Mouse (Mus musculus) gastrocnemius, postnatal 36 days (tissue): ENCODE data around the gene Rnf20. TPM values are rescaled to one million over a fixed set of nuclear protein-coding genes. Genes with fewer than 3 reads are reported as not detected.
A peak's percentile ranks its signal among the peaks of the same experiment; 100 is the strongest.
"Not testable (repeated sequence)": the region's sequence is repeated elsewhere in the genome, so short reads cannot be mapped to it uniquely, and the experiment has no call there.

Source experiments
- DNase-seq, 2 experiments: peaks; one replicate each; pipeline ENCODE4 v3.0.0; 2022
- intact Hi-C: fragments of 180-260 bp; cut with DNase I; formaldehyde crosslinking; loops from one replicate; pipeline ENCODE4 v1.15.1; 2025
- long read RNA-seq, 2 experiments: library from polyadenylated mRNA; stranded (forward); transcript quantifications; one replicate each; pipeline ENCODE4 v2.0.0; 2021
- total RNA-seq, 2 experiments: library from RNA; stranded (reverse); gene quantifications; 2 replicates each; pipeline ENCODE4 v1.2.3; 2021

Gene Rnf20
- 10 to 100 TPM; 23.3 to 27.7 TPM for total RNA-seq
- long read RNA-seq, experiment 1, full-length matches to known transcripts: 4 of 10 reads
- long read RNA-seq, experiment 1, partial matches to known transcripts: 3 of 10 reads
- long read RNA-seq, experiment 1, other reads (novel, unspliced or antisense): 3 of 10 reads
- long read RNA-seq, experiment 2, full-length matches to known transcripts: 3 of 7 reads
- long read RNA-seq, experiment 2, partial matches to known transcripts: 1 of 7 reads
- long read RNA-seq, experiment 2, other reads (novel, unspliced or antisense): 3 of 7 reads

DNA sequence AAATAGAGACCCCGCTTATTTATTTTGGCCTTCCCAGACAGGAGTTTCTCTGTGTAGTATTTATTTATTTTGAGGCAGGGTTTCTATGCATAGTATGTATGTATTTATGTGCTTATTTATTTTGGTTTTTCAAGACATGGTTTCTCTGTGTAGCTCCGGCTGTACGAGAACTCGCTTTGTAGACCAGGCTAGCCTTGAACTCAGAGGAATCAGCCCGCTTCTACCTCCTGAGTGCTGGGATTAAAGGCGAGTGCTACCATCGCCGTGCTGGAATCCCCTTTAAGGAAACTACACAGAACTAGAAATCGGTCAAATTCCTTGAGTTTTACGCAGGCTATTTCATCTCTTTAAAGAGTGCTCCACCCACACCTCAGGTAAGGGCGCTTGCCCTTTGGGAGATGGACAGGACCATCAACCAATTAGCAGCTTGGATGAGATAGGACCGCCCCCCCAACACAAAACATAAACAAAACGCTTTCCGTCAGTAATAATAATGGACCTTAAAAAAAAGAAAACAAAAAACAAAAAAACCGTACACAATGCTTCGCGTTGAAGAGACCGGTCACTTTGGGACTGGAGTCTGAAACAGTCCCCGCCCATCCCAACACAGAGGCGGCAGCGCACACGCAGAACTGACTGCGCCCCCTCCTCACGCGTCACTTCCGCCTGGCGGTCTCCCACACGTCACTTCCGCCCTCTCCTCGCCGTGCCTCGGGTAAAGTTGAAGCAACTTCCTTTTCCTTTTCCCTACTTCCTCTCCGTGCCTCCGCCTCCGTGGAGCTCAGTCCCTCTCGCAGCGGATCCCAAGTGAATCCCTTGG, at the start of gene Rnf20:
Gene Rnf20, plus strand, starts transcription at position 688 of the 820 bp plus-strand sequence.
- intact Hi-C loops: no loop called here

DNA sequence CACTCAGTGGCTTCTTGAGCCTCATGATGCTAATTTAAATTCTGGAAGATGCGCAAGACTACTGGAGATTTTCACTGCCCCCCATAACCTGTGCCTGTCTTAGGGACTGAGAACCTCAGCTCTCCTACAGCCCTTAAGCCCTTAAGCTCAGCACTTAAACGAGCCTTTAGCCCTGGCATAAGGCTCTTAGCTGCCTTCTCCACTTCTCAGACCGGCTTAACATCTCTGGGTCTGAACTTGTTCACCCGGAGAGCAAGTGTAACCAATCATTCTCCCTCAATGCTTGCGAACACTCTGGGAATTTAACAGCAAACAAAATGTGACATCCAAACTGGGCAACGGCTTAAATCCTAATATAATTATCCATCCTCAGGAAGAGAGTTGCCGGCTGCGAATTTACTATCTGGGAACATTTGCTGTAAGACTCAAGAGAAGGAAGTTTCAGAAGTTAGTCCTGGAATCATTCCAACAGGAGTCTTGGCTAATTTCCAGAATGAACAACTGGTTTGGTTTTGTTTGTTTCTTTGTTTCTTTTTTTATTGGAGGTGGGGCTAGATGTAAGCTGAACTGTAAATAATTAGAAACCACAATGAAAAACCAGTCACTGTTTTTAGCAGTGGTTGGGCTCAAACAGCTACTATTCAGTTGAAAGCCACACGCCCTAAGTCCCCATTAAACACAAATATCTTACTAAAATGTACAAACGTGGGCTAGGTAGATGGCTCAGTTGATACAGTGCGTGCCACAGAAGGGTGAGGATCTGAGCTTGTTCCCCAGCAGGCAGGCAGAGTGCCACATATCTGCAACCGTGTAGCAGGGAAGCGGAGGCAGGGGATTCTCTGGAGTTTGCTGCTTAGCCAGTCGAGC, 47.6 kb upstream of the Rnf20 start:
- intact Hi-C loops: no loop called here
- no peak for DNase-seq

More for the DNA sequence above, at the start of gene Rnf20:
- peak; percentile 90 to 93 for DNase-seq

- intact Hi-C loops: no loop called here
- no peak for DNase-seq
Measured at GRCm38 (mm10) chr4:49585524-49586101, 46.2 kb upstream of the Rnf20 start.

- intact Hi-C loops: no loop called here
- peak; percentile 51 to 53 for DNase-seq
Measured at GRCm38 (mm10) chr4:49586811-49587210, 45.0 kb upstream of the Rnf20 start.

GRCm38 (mm10) chr4:49590152-49590551, 41.7 kb upstream of the Rnf20 start:
- intact Hi-C loops: no loop called here

DNA sequence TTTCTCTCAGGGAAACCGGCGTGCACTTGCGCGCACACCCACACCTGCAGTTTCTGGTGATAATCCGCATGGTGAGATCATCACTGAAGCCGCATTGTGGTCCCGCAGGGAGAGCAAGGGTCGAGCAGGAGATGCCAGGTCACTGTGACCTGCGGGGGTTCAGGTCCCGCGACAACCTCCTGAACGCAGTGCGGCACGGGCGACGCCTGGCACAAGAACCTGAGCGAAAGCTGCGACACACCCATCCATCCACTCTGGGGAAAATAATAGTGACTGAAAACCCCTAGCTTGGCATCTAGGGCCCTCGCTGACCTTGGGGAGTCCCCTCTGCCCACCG, 35.0 kb upstream of the Rnf20 start:
- no peak for DNase-seq
- intact Hi-C loops: no loop called here

More at GRCm38 (mm10) chr4:49590152-49590551, 41.7 kb upstream of the Rnf20 start:
- DNase-seq: no peak

- intact Hi-C loops: no loop called here
- peak; percentile 56 to 64 for DNase-seq
Measured at GRCm38 (mm10) chr4:49597183-49598100, 34.4 kb upstream of the Rnf20 start, which contains the start of gene Tmem246. Gene Tmem246 (minus strand): TSS chr4:49597876.

GRCm38 (mm10) chr4:49603161-49603560, 28.6 kb upstream of the Rnf20 start:
- intact Hi-C loops: no loop called here
- DNase-seq: no peak

- intact Hi-C loops: no loop called here
- no peak for DNase-seq
Measured at GRCm38 (mm10) chr4:49604016-49604546, 27.7 kb upstream of the Rnf20 start.

DNA sequence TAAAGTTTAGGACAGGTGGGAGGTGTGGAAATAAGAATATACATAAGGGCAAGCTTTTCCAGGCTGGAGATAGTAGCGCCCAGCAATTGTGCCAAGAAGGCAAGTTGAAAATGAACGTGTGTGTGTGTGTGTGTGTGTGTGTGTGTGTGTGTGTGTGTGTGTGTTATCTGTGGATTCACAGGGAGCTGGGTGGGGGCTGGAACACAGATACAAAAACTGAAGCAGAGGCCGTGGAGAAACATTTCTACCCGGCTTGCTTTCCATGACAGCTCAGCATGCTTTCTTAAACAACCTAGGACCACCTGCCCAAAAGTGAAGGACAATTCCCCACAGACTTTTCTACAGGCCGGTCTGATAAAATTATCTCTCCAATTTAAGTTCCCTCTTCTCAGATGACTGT, 27.2 kb upstream of the Rnf20 start:
- intact Hi-C loops: no loop called here
- DNase-seq: no peak

DNA sequence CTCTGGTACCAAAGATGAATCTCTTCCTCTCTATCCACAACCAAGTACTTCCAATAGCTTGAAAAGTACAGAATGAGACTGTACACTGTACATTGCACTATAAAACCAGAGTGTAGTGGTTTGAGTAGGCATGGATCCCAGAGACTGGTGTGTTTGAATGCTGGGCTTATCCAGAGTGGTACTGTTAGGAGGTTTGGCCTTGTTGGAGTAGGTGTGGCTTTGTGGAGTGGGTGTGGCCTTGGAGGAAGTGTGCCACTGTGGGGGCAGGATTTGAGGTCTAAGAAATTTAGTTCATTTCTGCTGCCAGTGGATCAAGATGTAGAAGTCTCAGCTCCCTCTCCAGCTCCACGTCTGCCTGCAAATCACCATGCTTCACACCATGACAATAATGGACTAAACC, 26.3 kb upstream of the Rnf20 start:
- intact Hi-C loops: no loop called here
- DNase-seq: no peak

DNA sequence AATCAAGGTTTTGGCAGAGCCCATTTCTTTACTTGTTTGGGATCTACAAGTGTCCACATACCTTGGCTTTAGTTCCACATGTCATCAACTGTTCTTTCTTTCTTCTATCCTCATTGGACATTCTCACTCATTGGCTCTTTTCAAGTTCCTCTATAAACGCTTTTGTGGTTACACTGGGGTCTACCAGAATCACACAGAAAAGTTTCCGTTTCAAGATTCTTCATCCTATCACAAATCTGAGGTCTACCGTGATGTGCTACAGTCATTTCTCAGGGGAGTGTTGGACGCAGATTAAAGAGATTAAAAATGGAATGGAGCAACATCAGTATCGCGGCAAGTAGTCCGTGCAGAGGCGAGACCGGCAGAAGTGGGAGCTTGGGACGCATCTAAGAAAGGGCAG, 14.9 kb upstream of the Rnf20 start:
- intact Hi-C loops: no loop called here
- no peak for DNase-seq

GRCm38 (mm10) chr4:49619861-49620260, 11.9 kb upstream of the Rnf20 start:
- intact Hi-C loops, DNase-seq: not testable (repeated sequence)

GRCm38 (mm10) chr4:49622272-49622671, 9.5 kb upstream of the Rnf20 start:
- DNase-seq: no peak
- intact Hi-C loops: no loop called here

GRCm38 (mm10) chr4:49623916-49624315, 7.9 kb upstream of the Rnf20 start:
- intact Hi-C loops: no loop called here
- no peak for DNase-seq

DNA sequence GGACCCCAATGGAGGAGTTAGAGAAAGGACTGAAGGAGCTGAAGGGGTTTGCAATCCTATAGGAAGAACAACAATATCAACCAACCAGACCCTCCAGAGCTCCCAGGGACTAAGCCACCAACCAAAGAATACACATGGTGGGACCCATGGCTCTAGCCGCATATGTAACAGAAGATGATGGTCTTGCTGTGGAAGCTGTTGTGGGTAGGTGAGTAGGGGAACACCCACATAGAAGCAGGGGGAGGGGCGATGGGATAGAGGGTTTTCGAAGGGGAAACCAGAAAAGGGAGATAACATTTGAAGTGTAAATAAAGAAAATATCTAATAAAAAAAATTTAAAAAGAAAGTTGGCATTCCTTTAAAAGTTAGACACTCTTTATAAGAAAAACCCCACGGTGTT, 6.8 kb upstream of the Rnf20 start:
- intact Hi-C loops: not testable (repeated sequence)

DNA sequence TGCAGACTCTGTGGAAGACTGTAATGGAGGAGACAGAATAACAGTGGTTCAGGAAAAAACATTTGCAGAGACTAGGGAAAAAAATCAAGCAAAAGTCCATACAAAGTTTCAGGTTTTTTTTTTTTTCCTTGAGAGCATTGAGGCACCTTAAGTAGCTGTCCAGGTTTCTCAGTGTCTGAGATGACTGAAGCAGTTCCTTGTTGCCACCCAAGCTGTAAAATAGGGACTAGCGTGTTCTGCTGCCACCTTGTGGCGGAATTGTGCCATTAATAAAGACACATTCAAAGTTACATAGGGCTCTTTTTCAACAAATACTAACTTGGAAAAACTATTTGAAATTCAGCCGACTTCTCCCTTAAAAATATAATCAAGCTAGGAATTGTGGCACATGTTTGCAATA, 4.8 kb upstream of the Rnf20 start:
- DNase-seq: peak; percentile 35 to 43
- intact Hi-C loops: loop anchor here (1.0 kb wide), 1 partner anchor 60 kb away; no protein-coding TSS in a partner anchor

More for the DNA sequence above, 6.8 kb upstream of the Rnf20 start:
- DNase-seq: not testable (repeated sequence)

- no peak for DNase-seq
- intact Hi-C loops: no loop called here
Measured at GRCm38 (mm10) chr4:49628941-49629340, 2.9 kb upstream of the Rnf20 start.

GRCm38 (mm10) chr4:49632139-49632481, 304 bp downstream of the Rnf20 start:
- no peak for DNase-seq
- intact Hi-C loops: no loop called here
